Mouse (Mus musculus) cerebellum, adult 2 months (tissue): ENCODE measurements at regions not wholly inside any gene's neighbourhood (a gene's known extent, or its start where the extent isn't known, plus 50 kb on each side); places are given as distances from the start of the nearest gene placed in this dataset.

Experiments
- CTCF ChIP-seq: fragments of 200-500 bp; IDR thresholded peaks from 2 replicates; pipeline ENCODE4 v1.5.1; 2011; ENCODE audit warnings: low read depth, mild to moderate bottlenecking, control low read depth, low read length, moderate library complexity, borderline replicate concordance; ENCODE audit not compliant: insufficient read depth
- POLR2A ChIP-seq: fragments of 200-500 bp; IDR thresholded peaks from 2 replicates; pipeline ENCODE4 v1.6.1; 2011; ENCODE audit warnings: low read length, control low read depth, borderline replicate concordance; ENCODE audit not compliant: insufficient read depth

DNA sequence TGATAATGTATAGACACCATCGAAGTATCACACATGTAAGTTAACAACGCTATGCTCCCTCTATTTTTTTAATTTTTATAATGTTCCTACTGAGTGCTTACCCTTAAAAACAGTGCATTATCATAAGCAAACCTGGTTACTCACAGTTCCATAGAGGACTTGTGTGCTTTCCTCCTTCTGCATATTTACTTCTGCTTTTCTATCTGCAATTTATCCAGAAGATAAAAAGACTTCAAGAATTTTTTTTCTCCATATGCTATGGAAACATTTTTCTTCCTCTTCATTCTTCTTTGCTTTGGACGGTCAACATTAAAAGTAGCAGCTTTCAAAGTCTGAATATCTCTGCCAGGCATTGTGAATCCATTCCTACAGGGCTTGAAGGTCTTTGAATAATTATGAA is 102.7 kb downstream of the Gm379 start:
- TF ChIP-seq POLR2A, result no peak
- no peak for TF ChIP-seq CTCF
